Mouse (Mus musculus): ENCODE results near the gene Cyth3.

Cyth3 gene

GRCm38 (mm10) chr5:143665561-143665960, 43.3 kb downstream of the Cyth3 start:
- DNase-seq (ENCODE audit: low read depth, low spot score): no peak

DNA sequence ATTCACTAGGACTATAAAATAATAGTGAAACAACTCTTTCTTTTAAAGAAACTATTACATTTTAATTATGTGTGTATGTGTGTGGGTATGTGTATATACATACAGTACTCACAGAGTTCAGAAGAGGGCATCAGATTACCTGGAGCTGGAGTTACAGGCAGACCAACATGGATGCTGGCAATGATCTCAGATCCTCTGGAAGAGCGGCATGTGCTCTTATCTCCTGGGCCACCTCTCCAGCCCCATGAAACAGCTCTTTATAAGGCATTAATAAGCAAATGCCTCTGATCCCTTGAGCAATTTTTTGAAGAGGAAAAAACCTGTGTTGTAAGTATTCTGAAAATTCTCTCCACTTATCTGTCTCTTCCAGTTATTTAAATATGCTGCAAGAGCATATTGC, 43.8 kb downstream of the Cyth3 start:
- DNase-seq (ENCODE audit: low read depth, low spot score): peak; percentile 50

DNA sequence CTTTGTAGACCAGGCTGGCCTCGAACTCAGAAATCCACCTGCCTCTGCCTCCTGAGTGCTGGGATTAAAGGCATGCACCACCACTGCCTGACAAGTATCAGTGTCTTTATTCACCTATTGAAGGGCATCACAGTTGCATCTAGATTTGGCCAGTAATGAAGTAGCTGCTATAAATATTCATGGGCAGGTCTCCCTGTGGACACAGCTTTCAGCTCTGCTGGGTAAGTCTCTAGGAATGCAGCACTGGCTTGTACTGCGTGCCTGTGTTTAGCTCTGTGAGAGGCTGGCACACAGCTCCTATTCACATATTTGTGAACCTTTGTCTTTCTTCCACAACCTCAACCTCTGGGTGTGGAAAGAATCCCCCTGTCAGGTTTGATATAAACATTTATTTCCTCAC, 46.6 kb downstream of the Cyth3 start:
- no peak for DNase-seq (ENCODE audit: low read depth, low spot score)

- DNase-seq (ENCODE audit: low read depth, low spot score): no peak
Observed at GRCm38 (mm10) chr5:143669393-143669792, 47.1 kb downstream of the Cyth3 start.

- no peak for DNase-seq (ENCODE audit: low read depth, low spot score)
Observed at GRCm38 (mm10) chr5:143669839-143670238, 47.6 kb downstream of the Cyth3 start.

- DNase-seq (ENCODE audit: low read depth, low spot score): no peak
Observed at GRCm38 (mm10) chr5:143670740-143671415, 48.6 kb downstream of the Cyth3 start.

DNA sequence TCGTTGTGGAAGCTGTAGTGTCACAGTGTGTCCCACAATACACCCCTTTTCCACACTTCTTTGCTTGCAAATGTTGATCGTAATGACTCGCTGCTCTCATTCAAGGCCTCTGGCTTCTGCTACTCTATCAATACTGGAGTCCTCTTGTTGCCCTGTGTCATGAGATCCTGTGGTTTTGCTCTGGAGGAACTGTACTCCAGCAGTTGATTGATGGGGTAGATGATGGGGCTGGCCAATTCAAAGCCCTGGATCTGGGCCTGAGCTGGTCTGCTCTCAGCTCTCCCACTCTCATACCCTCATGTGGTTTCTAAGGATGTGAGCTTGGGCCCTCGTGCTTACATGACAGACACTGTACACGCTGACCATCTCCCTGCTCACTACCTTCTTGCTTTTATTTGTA, 52.3 kb downstream of the Cyth3 start:
- no peak for DNase-seq (ENCODE audit: low read depth, low spot score)

DNA sequence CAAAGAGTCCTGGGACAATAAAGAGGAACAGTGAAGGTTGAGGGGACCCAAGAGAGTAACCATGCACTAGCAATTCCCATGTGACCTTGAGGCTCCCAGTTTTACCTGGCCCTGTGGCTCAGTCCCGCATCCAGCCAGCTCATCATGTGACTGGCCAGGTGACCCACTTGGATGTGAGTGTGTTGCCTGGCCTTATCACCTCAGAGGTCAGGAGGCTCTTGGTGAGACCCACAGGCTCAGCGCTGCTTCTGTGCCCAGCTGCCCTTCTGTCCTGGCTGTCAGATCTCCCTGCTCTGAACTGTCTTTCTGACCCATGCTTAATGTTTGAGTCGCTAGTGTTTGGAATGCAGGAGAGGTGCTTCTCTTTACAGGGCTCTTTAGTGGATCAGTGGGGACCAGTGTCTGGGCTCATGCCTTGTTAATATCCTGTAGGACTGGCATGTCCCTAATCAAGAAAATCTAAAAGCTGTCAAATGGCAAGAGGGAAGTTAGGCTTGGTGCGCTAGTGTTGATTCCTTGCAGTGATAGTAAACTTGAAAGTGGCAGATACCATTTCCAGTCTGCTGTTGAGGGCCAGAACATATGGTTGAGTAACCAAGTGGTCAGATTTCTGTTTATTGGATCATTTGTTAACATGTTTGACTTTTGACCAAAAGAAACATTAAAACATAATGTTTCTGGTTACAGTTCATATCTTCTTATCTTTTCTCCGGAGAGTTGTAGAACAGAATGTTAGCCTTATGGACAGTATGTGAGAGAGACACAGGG, 54.2 kb downstream of the Cyth3 start:
- no peak for DNase-seq (ENCODE audit: low read depth, low spot score)

DNA sequence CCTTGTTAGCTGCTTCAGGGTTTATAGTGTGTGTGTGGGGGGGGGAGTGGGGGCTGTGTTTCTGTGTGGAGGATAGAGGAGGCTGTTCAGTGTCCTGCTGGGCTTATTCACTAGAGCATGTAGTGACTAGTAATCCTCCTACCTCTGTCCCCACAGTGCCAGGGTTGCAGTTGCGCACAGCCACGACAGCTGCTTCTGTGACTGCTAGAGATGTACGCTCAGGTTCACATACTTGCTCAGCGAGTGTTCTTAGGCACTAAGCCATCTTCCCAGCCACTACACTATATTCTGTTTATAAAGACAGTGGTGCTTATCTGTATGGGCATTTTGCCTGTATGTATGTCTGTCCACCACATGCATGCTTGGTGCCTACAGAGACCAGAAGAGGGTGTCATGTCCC, 55.1 kb downstream of the Cyth3 start:
- no peak for DNase-seq (ENCODE audit: low read depth, low spot score)

DNA sequence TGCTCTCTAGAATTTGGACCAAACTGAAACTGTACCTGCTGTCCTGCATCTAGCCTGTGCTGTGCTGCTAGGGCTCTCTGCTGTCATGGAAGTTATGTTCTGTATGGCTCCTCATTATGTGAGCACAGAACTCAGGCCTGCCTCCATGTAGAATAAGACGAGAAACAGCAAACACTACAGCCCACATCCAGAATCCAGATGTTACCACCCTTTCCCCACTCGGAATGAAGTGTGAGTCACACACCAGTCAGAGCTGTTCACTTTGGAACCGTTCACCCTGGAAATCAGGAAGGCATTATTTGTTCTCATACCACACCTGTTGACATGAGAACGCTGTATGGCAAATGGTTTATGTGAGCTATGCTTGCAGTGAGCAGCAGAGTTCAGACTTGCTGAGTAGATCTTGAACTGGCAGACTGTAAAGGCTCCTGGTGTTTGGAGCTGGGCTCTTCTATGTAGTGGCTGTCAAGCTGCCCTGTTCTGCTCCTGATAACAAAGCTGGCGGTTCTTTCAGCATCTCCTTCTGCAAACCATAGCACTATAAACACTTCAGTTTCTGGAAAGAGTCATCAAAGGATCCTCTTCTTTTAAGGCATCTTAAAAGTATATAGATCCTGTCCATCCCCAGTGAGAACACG, 56.5 kb downstream of the Cyth3 start:
- no peak for DNase-seq (ENCODE audit: low read depth, low spot score)

DNA sequence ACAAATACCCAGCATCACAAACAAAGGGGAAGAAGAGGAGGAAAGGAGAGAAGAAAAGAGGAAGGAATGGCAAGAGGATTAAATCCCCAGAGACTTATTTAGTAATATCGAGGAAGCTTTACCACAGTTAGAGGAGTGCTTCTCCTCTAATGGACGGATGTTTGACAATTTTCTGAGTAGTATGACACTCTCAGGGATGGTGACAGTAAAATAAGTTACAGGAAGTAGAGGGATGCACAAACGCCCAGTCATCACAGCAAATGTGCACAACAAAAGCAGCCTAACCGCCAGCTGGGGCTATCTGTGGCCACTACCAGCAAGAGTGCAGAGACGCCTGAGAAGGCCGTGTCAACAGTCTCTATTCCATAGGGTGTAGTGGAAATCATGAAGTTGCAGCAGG, 57.4 kb downstream of the Cyth3 start:
- no peak for DNase-seq (ENCODE audit: low read depth, low spot score)

DNA sequence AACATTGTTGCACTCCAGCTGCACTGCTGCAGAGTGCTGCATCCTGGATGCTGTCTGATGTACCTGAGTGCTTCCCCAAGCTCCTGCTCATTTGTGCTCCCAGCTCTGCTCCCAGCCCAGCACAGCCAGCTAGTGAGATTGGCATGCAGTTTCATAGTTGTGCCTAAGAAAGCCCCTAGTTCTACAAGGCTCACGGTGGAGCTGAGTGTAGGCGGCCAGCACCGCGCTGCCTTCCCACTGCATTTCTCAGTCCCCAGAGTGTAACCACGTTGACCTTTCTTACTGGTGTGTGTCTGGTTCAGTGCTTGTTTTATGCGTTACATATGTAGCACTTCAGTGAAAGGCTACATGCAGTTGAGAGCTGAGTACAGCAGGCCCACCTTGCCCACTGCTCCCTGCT, 61.4 kb downstream of the Cyth3 start:
- DNase-seq (ENCODE audit: low read depth, low spot score): no peak

GRCm38 (mm10) chr5:143684911-143685390, 62.7 kb downstream of the Cyth3 start:
- DNase-seq (ENCODE audit: low read depth, low spot score): no peak

DNA sequence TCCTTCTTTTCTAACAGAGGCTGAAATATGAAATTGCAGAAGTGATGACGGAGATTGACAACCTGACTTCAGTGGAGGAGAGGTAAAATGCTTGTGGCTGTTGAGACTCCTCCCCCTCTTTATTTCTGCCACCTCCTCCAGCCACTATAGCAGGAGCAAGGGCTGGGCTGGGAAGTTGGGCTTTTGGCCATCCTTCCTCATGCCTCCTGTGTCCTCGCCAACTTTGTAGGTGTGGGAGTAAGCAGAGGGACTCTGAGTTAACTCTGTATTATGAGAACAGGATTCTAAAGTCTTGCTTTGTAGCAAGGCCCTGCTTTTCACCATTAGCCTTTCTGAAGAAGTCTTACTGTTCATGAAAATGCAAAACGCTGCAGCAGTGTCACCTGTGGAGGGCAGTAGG, 64.2 kb downstream of the Cyth3 start:
- no peak for DNase-seq (ENCODE audit: low read depth, low spot score)

GRCm38 (mm10) chr5:143687589-143687988, 65.3 kb downstream of the Cyth3 start:
- no peak for DNase-seq (ENCODE audit: low read depth, low spot score)

GRCm38 (mm10) chr5:143690392-143690791, 68.1 kb downstream of the Cyth3 start:
- no peak for DNase-seq (ENCODE audit: low read depth, low spot score)

GRCm38 (mm10) chr5:143690926-143691325, 68.7 kb downstream of the Cyth3 start:
- no peak for DNase-seq (ENCODE audit: low read depth, low spot score)

DNA sequence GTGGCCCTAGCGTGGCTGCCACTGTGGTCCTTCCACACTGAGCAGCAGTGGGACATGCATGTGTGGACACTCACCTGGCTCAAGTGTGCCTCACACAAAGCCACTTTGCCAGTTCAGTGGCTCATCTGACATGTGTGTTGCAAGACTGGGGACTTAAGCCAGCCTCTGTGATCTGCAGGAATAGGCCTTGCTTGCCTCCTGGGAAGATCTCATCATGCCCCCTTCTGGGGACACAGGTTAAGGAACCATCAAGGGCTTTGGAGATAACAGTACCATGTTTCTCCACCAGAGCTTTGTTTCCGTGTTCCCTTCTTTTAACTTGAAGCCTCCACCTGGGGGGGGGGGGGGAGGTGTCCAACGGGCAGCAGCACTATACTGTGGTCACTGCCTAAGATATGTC, 74.1 kb downstream of the Cyth3 start:
- no peak for DNase-seq (ENCODE audit: low read depth, low spot score)

DNA sequence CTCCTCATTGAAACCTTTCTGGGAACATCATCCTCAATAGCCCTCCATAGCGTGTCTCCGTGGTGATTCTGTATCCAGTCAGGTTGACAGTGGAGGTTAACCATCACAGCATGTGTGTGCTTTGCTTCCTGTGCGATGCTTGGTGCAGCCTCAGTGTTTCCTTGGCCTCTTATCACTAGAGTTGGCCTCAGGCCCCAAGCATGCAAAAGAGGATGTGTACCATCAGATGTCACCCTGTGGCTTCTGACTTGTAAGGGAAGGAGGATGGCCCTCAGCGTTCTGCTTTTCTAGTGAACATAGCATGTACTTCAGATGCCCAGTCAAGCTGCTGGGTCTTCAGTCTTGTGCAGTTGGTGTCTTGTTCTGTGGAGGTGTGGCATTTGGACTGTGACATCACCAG, 76.2 kb downstream of the Cyth3 start:
- DNase-seq (ENCODE audit: low read depth, low spot score): no peak

GRCm38 (mm10) chr5:143700247-143700646, 78.0 kb downstream of the Cyth3 start:
- DNase-seq (ENCODE audit: low read depth, low spot score): peak; percentile 82

DNA sequence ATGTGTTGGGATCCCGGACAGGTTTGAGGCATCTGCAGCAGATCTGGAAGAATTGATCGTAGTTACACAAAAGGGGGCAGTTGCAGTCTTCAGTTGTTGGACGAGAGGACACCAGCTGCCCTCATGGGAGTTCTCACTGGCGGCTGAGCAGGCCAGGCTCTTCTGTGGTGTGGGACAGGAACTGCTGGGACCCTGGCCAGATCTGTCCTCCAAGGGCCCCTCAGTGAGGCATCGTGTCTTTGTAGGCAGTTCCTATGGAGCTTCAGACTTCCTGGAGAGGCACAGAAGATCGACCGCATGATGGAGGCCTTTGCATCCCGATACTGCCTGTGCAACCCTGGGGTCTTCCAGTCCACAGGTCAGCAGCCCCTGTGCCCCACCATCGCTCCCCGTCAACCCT, 78.8 kb downstream of the Cyth3 start:
- no peak for DNase-seq (ENCODE audit: low read depth, low spot score)

DNA sequence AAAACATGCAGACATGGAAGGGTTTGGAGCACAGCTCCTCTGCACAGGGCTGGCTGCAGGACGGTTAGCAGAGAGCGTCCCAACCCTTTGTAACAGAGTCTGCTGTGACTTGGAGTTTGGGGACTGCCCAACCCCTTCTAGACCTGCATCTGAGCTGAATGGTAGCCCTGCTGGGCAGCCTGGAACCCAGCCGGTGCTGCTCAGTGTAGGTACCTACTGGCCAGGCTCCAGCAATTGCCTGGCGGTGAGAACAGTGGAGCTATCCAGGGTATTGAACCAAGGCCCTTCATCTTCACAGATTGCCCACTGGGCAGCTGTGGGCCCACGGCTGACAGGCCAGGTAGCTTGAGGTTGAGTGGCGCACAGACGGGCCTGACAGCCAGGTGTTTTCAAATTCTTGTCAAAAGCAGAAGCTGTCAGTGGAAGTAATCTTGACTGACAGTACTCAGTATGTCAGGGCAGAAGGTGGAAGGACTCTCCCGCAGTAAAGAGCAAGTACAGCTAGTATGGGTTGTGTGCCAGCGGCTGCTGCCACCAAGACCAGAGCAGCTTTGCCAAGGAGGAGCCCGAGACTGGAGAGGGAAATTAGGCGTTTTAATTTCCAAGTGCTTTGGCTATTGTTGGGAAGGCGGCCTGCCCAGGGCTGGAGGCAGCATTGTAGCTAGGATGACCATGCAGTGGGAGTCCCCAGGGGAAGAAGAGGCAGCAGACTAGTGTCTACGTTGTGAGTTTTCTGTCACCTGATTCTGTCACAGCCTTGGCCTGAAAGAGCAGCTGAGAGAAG, 82.8 kb downstream of the Cyth3 start:
- no peak for DNase-seq (ENCODE audit: low read depth, low spot score)
